Comparison of ENCODE assay signal across 22 mouse cellular contexts in genomic region chr7:112285573-112285972, GRCm38 (mm10). TPM values are rescaled to one million over a fixed set of nuclear protein-coding genes. Genes with fewer than 3 reads are reported as not detected.
DNase-seq lines count a peak whose midpoint lies in the region; ATAC-seq and TF ChIP-seq lines count a peak whose summit lies in the region.
"Had no signal": no experiment of that assay in that cellular context is flagged by ENCODE, and none has a peak within 500 bp of the region (broad histone marks: within the 10 kb centered on the region; RNA-seq: fewer than 3 reads in every experiment).

No protein-coding gene starts in this region.

- H3K4me3 ChIP-seq in gastrocnemius, adult 2 months, result no peak overlapping the region
- H3K4me3 ChIP-seq in heart, embryonic 16.5 days (ENCODE audit: low read length), result no peak overlapping the region
- no peak overlapping the region for H3K4me3 ChIP-seq in bone marrow macrophage, adult 2 months (ENCODE audit: insufficient read depth, low read length)
- H3K4me3 ChIP-seq: forebrain, embryonic 15.5 days; hindbrain, embryonic 13.5 days; kidney, embryonic 15.5 days; liver, embryonic 13.5 days; midbrain, embryonic 13.5 days; neural tube, embryonic 13.5 days had no signal

- TF ChIP-seq POLR2A in bone marrow macrophage, adult 2 months (IDR thresholded peaks at IDR 0.05; ENCODE audit: borderline replicate concordance, low read depth, low read length), result no peak

- H3K27ac ChIP-seq in gastrocnemius, adult 2 months, result peak overlapping the region; percentile 63
- peak overlapping the region; percentile 75 for H3K27ac ChIP-seq in heart, embryonic 16.5 days (ENCODE audit: low read length)
- H3K27ac ChIP-seq in bone marrow macrophage, adult 2 months (ENCODE audit: insufficient read depth, low read depth, low read length), result peak overlapping the region; percentile 54
- H3K27ac ChIP-seq: forebrain, embryonic 15.5 days; hindbrain, embryonic 13.5 days; kidney, embryonic 15.5 days; liver, embryonic 13.5 days; midbrain, embryonic 13.5 days; neural tube, embryonic 13.5 days had no signal

- peaks cover 86% of the 10 kb centered on the region for H3K4me1 ChIP-seq in heart, embryonic 16.5 days (ENCODE audit: control insufficient read depth, insufficient read depth, low read length)
- peaks cover 26% of the 10 kb centered on the region for H3K4me1 ChIP-seq in bone marrow macrophage, adult 2 months (ENCODE audit: control insufficient read depth, insufficient read depth, low read length)
- H3K4me1 ChIP-seq: forebrain, embryonic 15.5 days; liver, embryonic 13.5 days; neural tube, embryonic 13.5 days had no signal

- H3K4me2 ChIP-seq in heart, embryonic 16.5 days (ENCODE audit: low read depth, low read length), result no peak overlapping the region
- H3K4me2 ChIP-seq: forebrain, embryonic 15.5 days; hindbrain, embryonic 13.5 days; kidney, embryonic 15.5 days; liver, embryonic 13.5 days; lung, embryonic 14.5 days; midbrain, embryonic 13.5 days; neural tube, embryonic 13.5 days had no signal

- 76% methylated on average over 8 of the region's 8 CpGs for WGBS in heart, embryonic 16.5 days

- no peak overlapping the region for H3K9ac ChIP-seq in heart, embryonic 16.5 days (ENCODE audit: low read length)
- H3K9ac ChIP-seq: forebrain, embryonic 15.5 days; hindbrain, embryonic 13.5 days; kidney, embryonic 15.5 days; liver, embryonic 13.5 days; lung, embryonic 14.5 days; midbrain, embryonic 13.5 days; neural tube, embryonic 13.5 days had no signal

- H3K9me3 ChIP-seq in heart, embryonic 16.5 days (replicated peaks; ENCODE audit: control insufficient read depth, low read length), result no peaks in the 10 kb centered on the region
- H3K9me3 ChIP-seq: forebrain, embryonic 15.5 days; hindbrain, embryonic 13.5 days; kidney, embryonic 15.5 days; liver, embryonic 13.5 days; midbrain, embryonic 13.5 days; neural tube, embryonic 13.5 days had no signal

- peak; percentile 5 for DNase-seq in gastrocnemius, adult 2 months
- DNase-seq in gastrocnemius, postnatal 14 days, result no peak
- no peak for DNase-seq in heart, adult 9 months (ENCODE audit: low spot score in 2 of 2)
- DNase-seq in right cerebral cortex, adult 2 months (ENCODE audit: low spot score in 2 of 2), result no peak
- DNase-seq in adrenal gland, adult 8-10 months, result no peak
- DNase-seq: adrenal gland, postnatal 10 days; cerebellum, adult 11 months; cerebellum, postnatal 14 days; embryo, embryonic 11 days; kidney, postnatal 4 days; liver, embryonic 13.5 days; lung, embryonic 14.5 days; right cerebral cortex, postnatal 14 days had no signal

- no peak for ATAC-seq in heart, embryonic 16.5 days (replicated peaks; ENCODE audit: extremely low read depth, insufficient read depth, low FRiP score)
- ATAC-seq in megakaryocyte, adult 5-6 weeks (ENCODE audit: poor library complexity, severe bottlenecking), result peak; percentile 54
- ATAC-seq: forebrain, embryonic 15.5 days; inflammation-experienced regulatory T-cells, adult 6 months; midbrain, embryonic 13.5 days had no signal

- TF ChIP-seq CTCF in gastrocnemius, adult 2 months (IDR thresholded peaks at IDR 0.05), result no peak
- TF ChIP-seq CTCF in bone marrow macrophage, adult 2 months (IDR thresholded peaks at IDR 0.05; ENCODE audit: low read depth, low read length), result no peak

- no peaks in the 10 kb centered on the region for H3K27me3 ChIP-seq in heart, embryonic 16.5 days (ENCODE audit: control insufficient read depth, insufficient read depth, low read length)
- H3K27me3 ChIP-seq: forebrain, embryonic 15.5 days; hindbrain, embryonic 13.5 days; kidney, embryonic 15.5 days; liver, embryonic 13.5 days; midbrain, embryonic 13.5 days; neural tube, embryonic 13.5 days had no signal

- intact Hi-C loops in gastrocnemius, adult 2 months (cut with DNase I), result loop anchor here (5.0 kb wide), 1 partner anchor 53 kb away; no protein-coding TSS in a partner anchor
- intact Hi-C loops in gastrocnemius, postnatal 14 days (cut with DNase I; ENCODE audit: low total_unique reads), result no loop called here

- H3K36me3 ChIP-seq in heart, embryonic 16.5 days (ENCODE audit: control insufficient read depth, insufficient read depth), result peaks cover 7% of the 10 kb centered on the region; the same call in 1 of the 2 replicates
- H3K36me3 ChIP-seq: forebrain, embryonic 15.5 days; hindbrain, embryonic 13.5 days; kidney, embryonic 15.5 days; liver, embryonic 13.5 days; midbrain, embryonic 13.5 days; neural tube, embryonic 13.5 days had no signal

RNA-seq across cellular contexts. Expression of gene Mical2, which starts 59.9 kb away (rescaled TPM):
- 100 to 1,000 TPM; 124 to 136 TPM for total RNA-seq in gastrocnemius, adult 2 months (2021)
- 100 to 1,000 TPM in 1 of 2 experiments, 10 to 100 TPM in 1; 86.4 to 106 TPM for total RNA-seq in gastrocnemius, postnatal 14 days (2021)
- 128 and 145 TPM in 2 replicates for polyA plus RNA-seq in heart, embryonic 16.5 days (2015; fragmentation: Nextera tagmentation; extraction: Ambion mirVana)
- polyA plus RNA-seq in bone marrow macrophage, adult 2 months (2012; ENCODE audit: insufficient read depth, insufficient read length, missing spikeins), result 8.5 and 12.5 TPM in 2 replicates
- 1.1 and 1.8 TPM in 2 replicates for total RNA-seq in megakaryocyte, adult 5-6 weeks (2015)
- total RNA-seq in megakaryocyte, adult 5-6 weeks (2017), result 0.69 and 1.1 TPM in 2 replicates
- total RNA-seq in adrenal gland, adult 8-10 months (2022), result 10 to 100 TPM in 2 of 4 experiments, 1 to 10 TPM in 2; 7.7 to 16.3 (median 10.9) TPM

Comparison
In these comparisons a context has a peak if more than half of its experiments do, and no peak if none do; other contexts are left out.
1. RNA of gene Mical2, which starts 59.9 kb away (total RNA-seq): 124 to 136 TPM in gastrocnemius, adult 2 months and 86.4 to 106 TPM in gastrocnemius, postnatal 14 days; 7.7 to 16.3 TPM in adrenal gland, adult 8-10 months and 0.69 to 1.8 TPM in megakaryocyte, adult 5-6 weeks; every median in the first group is over 4 times any median in the second.
2. Peak in every context shown above with its lines, with median percentiles within 50 percentile points of each other: H3K27ac ChIP-seq.